Mouse (Mus musculus) effector memory CD4-positive, alpha-beta T cell, adult 7 months (primary cell): ENCODE results near the gene Eno3. TPM values are rescaled to one million over a fixed set of nuclear protein-coding genes. Genes with fewer than 3 reads are reported as not detected.

Source experiments
- polyA plus RNA-seq: library from polyadenylated mRNA; unstranded; fragments of 100-300 nt; shearing (Covaris generic); gene quantifications from one replicate; pipeline ENCODE4 v1.2.1, GENCODE M21; 2017

Gene Eno3
- 11.1 TPM for polyA plus RNA-seq

GRCm38 (mm10) chr11:70656964-70657363 is at the start of gene Eno3:
Gene Eno3, plus strand, starts transcription at chr11:70657202.

GRCm38 (mm10) chr11:70615516-70616093 is 41.4 kb upstream of the Eno3 start, which contains the start of gene 4930544D05Rik:
Gene 4930544D05Rik, plus strand, starts transcription at chr11:70615848.

GRCm38 (mm10) chr11:70619101-70619500 is 37.9 kb upstream of the Eno3 start, which contains the start of gene Chrne:
Gene Chrne, minus strand, starts transcription at chr11:70619216.

GRCm38 (mm10) chr11:70638714-70639278 is 18.2 kb upstream of the Eno3 start, which contains the start of gene Gp1ba:
Gene Gp1ba, plus strand, starts transcription at chr11:70639122.

GRCm38 (mm10) chr11:70646691-70647650 is 10.0 kb upstream of the Eno3 start, which contains the start of the genes Rnf167 and Slc25a11:
Gene Rnf167, plus strand, starts transcription at chr11:70647235.
Gene Slc25a11, minus strand, starts transcription at chr11:70647479.

GRCm38 (mm10) chr11:70654198-70654922 is 2.6 kb upstream of the Eno3 start, which contains the start of gene Pfn1:
Gene Pfn1, minus strand, starts transcription at chr11:70654644.

GRCm38 (mm10) chr11:70668771-70669505 is 11.9 kb downstream of the Eno3 start, which contains the start of gene Spag7:
Gene Spag7, minus strand, starts transcription at chr11:70669416.

GRCm38 (mm10) chr11:70687601-70688199 is 30.7 kb downstream of the Eno3 start, which contains the start of gene Camta2:
Gene Camta2, minus strand, starts transcription at chr11:70688105.

GRCm38 (mm10) chr11:70699722-70700556 is 42.9 kb downstream of the Eno3 start, which contains the start of the genes Inca1 and Kif1c:
Gene Inca1, minus strand, starts transcription at chr11:70700155.
Gene Kif1c, plus strand, starts transcription at chr11:70700548.

Other genes starting within 250 kb of the Eno3 start
- 9.9 TPM for gene Pelp1, start 247.2 kb upstream of the Eno3 start, polyA plus RNA-seq
- gene Arrb2, start 224.6 kb upstream of the Eno3 start, polyA plus RNA-seq: 172 TPM
- gene Med11, start 205.3 kb upstream of the Eno3 start, polyA plus RNA-seq: 192 TPM
- gene Zmynd15, start 197.8 kb upstream of the Eno3 start, polyA plus RNA-seq: 0.43 TPM
- 3.0 TPM for gene Cxcl16, start 197.2 kb upstream of the Eno3 start, polyA plus RNA-seq
- 0.67 TPM for gene Tm4sf5, start 152.0 kb upstream of the Eno3 start, polyA plus RNA-seq
- not detected for gene Vmo1, start 142.6 kb upstream of the Eno3 start, polyA plus RNA-seq
- not detected for gene Gltpd2, start 138.0 kb upstream of the Eno3 start, polyA plus RNA-seq
- gene Psmb6, start 131.8 kb upstream of the Eno3 start, polyA plus RNA-seq: 301 TPM
- not detected for gene Gm40193, start 124.3 kb upstream of the Eno3 start, polyA plus RNA-seq
- 12.7 TPM for gene Pld2, start 117.1 kb upstream of the Eno3 start, polyA plus RNA-seq
- gene Mink1, start 94.3 kb upstream of the Eno3 start, polyA plus RNA-seq: 24.3 TPM
- gene 4930544D05Rik, start 41.4 kb upstream of the Eno3 start, polyA plus RNA-seq: 1.5 TPM
- 10.7 TPM for gene Chrne, start 38.0 kb upstream of the Eno3 start, polyA plus RNA-seq
- not detected for gene Gp1ba, start 18.1 kb upstream of the Eno3 start, polyA plus RNA-seq
- 286 TPM for gene Rnf167, start 10.0 kb upstream of the Eno3 start, polyA plus RNA-seq
- gene Slc25a11, start 9.7 kb upstream of the Eno3 start, polyA plus RNA-seq: 71.3 TPM
- 2,639 TPM for gene Pfn1, start 2.6 kb upstream of the Eno3 start, polyA plus RNA-seq
- gene Spag7, start 12.2 kb downstream of the Eno3 start, polyA plus RNA-seq: 67.7 TPM
- 41.4 TPM for gene Camta2, start 30.9 kb downstream of the Eno3 start, polyA plus RNA-seq
- gene Inca1, start 43.0 kb downstream of the Eno3 start, polyA plus RNA-seq: 0.35 TPM
- 1.4 TPM for gene Kif1c, start 43.3 kb downstream of the Eno3 start, polyA plus RNA-seq
- gene Zfp3, start 107.0 kb downstream of the Eno3 start, polyA plus RNA-seq: 4.1 TPM
- gene Scimp, start 155.4 kb downstream of the Eno3 start, polyA plus RNA-seq: not detected
- gene Rabep1, start 187.6 kb downstream of the Eno3 start, polyA plus RNA-seq: 69.6 TPM